Mouse (Mus musculus) layer of hippocampus, adult 18-20 months (tissue): Measurements from ENCODE around the gene Anks1. TPM values are rescaled to one million over a fixed set of nuclear protein-coding genes. Genes with fewer than 3 reads are reported as not detected.
"Not testable (repeated sequence)": the region's sequence is repeated elsewhere in the genome, so short reads cannot be mapped to it uniquely, and the experiment has no call there.

Source experiments
- DNase-seq, 2 experiments: peaks; one replicate each; pipeline ENCODE4 v3.0.0; 2022; ENCODE audit warnings: low spot score in 2 of 2
- total RNA-seq, 2 experiments: library from RNA; stranded (reverse); gene quantifications; 2 replicates each; pipeline ENCODE4 v1.2.3; 2021

The Anks1 gene
- total RNA-seq, 2 experiments from 2014 or later = 37.2 to 41.4 TPM

DNA sequence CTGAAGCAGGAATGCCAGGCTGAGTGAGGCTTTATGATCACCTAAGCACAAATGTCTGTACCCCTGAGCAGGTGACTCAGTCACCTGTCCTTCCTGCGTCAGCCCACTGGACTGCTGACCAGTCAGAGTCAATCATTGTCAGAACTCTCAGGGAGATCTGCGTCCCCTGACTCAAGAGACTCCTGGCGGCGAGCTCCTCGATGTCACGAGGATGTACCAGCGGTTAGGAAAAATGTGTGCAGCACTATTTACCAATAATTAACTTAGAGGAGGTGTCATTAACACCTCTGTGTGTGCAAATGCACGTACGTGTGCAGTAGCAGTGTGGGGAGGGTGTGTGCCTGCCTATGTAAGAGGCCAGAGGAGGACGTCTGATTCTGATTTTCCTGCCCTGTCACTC is 56.2 kb downstream of the Anks1 start:
- no peak for DNase-seq

DNA sequence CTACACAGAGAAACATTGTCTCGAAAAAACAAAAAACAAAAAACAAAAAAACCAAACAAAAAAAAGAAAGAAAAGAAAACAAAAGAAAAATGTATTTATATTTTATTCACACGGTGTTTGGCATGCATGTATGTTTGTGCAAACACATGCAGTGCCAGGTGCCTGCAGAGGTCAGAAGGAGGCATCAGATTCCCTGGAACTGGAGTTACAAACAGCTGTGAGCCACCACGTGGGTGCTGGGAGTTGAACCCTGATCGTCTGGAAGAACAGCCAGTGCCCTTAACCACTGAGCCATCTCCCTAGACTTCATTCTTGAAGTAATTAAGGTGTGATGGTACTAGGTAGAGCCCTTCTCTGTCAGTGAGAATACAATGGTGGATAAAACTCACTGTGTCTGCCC is 57.0 kb downstream of the Anks1 start:
- DNase-seq = no peak

DNA sequence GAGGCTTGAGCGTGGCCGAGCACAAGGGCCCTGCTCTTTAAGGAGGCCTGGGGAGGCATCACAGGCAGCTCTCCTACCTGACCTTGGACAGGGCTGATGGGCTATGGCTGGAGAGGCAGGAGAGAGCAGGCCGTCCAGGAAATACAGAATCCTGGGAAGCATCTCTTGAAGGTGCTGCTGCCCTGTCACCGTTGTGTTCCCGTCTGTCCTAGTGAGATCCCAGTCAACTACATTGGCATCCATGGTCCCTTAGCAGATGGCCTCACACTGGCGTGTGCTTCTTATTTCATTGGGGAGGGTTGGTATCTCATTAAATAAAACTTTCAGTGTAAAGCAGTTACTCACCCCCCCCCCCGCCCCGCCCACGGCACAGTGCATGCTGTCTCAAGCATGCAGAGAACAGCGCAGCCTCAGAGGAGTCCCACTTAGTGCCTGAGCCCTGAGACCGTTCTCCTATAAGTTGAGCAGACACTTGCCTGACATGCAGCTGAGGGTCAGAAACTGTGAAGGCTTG is 57.5 kb downstream of the Anks1 start:
- DNase-seq = peak in 1 of 2 experiments; percentile 41

DNA sequence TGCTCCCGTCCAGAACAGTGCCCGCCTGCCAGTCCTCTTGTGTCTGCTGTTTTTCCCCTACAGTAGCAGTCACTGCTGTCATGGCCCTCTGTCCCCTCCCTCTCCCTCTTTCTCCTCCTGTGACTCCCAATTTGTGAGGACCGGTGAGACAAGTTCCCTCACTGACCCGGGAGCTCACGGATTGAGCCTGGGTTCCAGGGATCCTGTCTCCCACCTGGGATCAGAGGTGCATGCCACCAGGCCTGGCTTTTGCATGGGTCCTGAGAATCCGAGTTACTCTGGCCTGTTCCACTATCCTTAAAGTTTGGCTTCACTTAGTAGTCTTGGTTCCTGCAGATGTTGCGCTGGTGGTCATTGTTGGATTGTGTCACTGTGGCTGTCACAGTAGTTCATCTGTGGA is 58.4 kb downstream of the Anks1 start:
- no peak for DNase-seq

DNA sequence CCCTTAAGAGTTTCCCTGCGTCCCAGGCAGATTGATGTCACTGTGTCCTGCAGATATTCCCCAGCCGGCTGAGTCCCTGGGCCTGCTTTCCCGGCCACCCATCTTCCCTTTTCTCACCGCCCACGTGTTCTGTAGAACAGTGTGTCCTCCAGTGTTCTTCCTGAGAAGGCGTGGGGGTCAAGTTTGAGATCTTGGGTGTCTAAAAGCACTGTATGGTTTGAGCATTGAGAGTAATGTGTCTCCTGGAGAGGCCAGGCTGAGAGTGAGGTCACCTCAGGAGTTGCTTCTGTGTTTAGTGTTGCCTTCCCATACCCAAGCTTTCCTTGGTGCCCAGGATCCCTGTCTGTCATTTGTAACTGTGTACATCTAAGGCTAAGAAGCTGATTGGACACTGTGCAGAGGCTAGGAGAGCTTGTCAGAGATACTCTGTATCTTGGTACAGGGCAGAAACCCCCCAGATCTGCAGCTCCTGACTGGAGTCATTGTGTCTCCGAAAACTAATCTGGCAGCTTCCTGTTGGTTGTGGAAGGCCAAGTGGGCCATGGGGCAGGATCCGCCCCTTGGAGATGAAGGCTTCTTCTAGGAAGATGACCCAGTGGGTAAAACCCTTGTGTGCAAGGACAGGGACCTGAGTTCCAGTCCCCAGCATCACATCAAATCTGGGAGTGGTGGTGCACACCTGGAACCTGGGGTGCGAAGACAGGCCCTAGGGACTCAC is 59.1 kb downstream of the Anks1 start:
- no peak for DNase-seq

DNA sequence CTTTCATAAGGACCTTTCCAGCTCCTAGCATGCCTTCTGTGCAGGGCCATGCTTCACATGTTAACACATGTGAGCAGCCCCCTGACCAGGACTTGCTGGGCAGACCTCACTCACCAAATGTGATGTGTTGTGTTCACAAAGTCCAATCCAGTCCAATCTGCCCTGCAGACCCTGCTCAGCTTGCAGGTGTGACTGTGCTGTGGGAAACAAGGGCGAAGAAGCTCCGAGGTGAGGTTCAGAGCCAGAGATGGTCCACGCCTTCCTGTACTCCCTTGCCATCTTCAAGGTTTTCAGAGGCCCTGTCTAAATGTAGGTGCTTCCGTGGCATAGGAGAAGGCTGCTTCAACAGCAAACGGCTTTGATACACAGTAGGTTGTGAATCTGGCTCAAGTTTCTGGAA is 59.8 kb downstream of the Anks1 start:
- no peak for DNase-seq

DNA sequence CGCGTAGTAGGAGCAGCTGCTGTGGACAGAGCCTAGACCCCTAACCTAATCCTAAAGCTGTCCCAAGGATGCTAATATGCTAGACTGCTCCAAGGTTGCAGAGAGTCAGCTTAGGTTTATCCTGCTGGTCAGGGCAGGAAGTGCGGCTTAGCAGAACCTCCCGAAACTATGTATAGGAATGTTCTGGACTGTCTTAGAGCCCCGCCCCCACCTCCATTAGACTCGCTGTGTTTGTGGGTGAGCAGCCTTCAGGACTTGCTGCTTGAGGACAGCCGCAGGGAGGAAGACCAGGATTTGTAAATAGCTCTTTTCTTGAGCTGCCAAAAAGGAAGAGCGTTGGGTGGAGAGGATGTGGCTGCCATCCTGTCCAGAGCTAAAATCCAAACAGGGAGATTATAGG is 60.3 kb downstream of the Anks1 start:
- no peak for DNase-seq

DNA sequence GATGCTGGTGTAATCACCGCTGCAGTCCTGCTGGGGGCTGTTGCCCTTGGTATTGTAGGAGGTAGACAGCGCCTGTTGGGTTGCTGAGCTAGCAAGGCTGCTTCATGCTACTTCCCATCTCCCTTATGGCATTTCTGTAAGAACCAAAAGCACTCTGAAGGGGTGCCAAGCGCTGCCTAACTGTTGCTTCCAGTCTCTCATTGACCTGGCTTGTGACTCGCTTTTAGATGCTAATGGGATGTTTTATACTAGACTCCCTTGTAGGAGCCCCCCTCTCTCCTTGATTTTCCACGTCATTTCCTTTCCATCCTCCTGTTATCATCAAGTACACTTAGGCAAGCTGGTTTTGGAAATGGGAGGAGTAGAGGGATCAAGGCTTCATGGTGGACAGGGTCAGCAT is 60.8 kb downstream of the Anks1 start:
- DNase-seq = no peak

DNA sequence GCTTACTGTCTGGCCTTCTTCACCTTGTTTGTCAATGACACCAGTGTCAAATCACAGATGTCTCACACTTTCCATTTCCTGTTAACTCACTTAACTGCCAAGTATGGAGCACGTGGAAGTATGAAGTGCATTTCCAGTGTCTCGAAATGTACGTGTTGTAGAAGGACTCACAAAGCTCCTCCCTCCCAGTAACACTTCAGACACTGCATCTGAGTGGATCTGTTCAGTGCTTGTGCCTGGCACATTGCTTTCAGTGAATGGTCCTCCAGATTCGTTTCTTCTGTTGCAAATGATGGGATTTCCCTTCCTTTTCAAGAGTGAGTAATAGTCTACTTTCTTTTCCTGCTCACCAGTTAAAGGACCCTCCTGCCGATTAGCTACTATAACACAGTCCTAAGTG is 61.2 kb downstream of the Anks1 start:
- DNase-seq = no peak

DNA sequence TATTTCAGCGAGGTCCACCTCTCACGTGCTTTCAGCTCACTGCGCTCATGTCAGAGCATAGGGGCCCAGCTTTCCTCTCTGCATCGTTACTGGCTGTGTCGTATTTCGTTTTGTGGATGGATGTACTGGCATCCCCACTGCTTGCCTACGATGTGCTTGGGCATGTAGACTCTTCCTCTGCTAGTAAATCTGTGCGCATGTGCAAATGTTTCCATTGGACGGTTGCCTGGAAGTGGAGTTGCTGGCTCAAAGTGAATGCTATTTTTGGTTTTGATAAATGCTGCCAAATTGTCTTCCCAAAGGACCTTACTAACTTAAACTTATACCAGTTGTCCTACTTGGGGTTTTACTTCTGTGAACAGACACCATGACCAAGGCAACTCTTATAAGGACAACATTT is 62.4 kb downstream of the Anks1 start:
- peak; percentile 54 to 85 for DNase-seq

DNA sequence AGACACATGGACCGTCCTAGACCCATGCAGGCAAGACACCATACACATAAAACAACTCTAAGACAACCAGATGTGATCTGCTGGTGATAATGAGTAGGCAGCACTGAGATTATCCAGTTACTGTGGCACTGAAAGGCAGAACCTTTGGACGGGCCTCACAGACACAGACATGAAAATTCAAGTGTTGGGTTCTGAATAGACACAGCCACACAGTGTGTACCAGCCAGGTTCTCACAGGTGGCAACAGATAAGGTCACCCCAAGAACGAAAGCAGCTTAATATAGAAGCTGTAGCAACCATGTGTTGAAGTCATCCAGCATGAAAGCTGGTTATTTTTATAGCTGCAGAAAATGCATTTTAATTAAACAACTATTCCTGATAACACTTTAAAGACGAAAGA is 64.2 kb downstream of the Anks1 start:
- DNase-seq = no peak

DNA sequence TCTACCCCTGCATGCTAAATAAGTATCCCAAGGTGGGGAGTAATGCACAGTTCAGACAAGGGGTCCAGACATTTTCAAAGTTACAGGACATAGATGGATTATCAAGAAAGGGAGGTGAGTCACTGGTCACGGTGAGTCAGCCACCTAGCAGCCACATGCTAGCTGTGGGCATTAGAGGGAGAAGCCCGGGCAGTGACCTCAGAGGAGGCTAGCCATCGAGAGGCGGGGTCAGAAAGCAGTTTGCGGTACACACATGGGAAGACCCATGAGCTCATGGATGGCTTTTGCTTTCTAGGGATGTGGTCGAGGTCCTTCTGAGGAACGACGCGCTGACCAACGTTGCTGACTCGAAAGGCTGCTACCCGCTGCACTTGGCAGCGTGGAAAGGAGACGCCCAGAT is 67.2 kb downstream of the Anks1 start:
- DNase-seq = no peak

DNA sequence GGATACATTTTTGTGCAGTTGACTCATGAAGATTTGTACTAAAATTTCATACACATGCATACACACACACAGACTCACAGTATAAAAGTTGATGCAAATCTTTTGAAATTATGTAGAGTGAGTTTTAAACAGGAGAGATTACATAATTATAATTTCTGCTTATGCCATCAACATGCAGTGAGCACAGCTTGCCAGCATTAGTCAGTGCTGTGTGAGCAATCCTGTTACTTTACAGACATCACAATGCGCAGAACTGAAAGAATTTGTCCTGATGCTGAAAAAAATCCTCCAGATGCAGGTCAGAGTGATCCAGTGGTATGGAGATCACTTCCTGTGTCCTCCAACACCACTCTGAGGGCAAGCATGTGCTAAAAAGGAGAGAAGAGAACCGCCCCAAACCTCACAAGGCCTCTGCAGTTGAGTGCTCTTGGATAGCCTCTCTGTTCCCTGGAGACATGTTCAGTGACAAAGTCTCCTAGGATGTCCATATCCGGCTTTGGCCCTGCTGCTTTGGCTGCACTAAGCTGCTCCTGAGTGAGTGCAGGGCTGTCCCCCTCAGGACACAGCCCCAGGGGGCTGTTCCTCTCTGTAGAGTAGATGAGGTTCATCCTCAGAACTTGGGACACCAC is 68.0 kb downstream of the Anks1 start:
- DNase-seq = peak in 1 of 2 experiments; percentile 65

DNA sequence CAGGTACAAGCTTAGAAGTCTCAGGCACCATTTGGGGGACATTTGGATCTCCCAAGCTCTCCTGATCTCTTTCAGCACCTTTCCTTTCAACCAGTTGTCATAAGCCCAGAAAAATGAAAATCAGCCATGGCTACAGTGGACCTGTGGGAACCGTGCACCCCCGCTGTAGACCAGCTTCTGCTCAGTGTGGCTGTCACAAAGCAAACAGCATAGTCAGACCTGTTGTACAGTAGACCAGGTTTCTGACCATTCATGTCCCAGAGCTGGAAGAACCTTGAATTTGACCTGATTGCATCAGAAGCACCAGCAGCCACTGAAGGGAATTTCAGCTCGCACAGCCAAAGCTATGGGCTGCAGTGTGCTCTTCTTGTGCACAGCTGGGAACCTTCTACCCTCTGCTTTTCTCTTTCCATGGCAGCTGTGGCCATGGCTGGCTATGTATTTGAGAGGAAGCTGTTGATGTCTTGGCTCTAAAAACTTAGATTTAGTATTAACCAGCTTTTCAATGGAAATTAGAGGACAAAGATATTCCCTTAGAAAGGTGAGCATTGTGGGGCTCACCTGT is 71.4 kb downstream of the Anks1 start:
- DNase-seq = no peak

DNA sequence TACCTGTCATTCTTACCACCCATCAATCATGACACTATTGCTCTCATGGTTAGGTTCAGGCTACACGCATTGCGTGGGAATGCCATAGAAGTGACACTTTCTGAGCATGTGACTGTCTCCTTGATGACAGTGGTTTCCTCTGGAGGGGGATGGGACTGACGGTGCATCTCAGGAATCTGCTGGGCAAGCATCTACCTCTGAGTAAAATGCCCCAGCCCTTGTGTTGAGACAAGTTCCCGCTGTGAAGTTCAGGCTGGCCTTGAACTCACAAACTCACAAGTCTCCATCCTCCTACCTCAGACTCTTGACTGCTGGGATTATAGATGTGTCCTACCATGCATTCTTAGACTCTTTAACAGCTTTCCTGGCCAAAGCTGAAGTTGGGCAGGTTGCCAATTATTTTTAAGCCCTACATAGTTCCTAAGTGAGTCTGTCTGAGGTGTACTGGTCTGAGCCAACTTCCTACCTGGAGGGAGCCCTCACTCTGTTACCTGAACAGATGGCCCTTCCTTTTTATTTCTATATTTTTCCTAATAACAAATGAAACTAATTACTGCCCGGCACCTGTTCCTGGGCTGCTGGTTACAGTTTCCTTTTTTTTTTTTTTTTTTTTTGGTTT is 72.5 kb downstream of the Anks1 start:
- no peak for DNase-seq

DNA sequence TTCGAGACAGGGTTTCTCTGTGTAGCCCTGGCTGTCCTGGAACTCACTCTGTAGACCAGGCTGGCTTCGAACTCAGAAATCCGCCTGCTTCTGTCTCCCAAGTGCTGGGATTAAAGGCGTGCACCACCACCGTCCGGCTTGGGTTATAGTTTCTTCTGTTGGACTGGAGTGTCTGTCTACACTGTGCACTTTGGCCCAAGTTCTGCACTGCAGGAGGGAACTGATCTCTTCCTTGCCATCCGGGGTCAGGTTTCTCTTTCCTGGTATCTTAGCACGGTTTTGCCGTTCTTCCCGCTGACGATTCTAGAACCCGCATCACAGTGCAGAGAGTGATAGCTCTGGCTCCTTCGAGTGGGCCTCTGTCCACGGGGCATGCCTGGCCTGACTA is 73.0 kb downstream of the Anks1 start:
- not testable (repeated sequence) for DNase-seq

DNA sequence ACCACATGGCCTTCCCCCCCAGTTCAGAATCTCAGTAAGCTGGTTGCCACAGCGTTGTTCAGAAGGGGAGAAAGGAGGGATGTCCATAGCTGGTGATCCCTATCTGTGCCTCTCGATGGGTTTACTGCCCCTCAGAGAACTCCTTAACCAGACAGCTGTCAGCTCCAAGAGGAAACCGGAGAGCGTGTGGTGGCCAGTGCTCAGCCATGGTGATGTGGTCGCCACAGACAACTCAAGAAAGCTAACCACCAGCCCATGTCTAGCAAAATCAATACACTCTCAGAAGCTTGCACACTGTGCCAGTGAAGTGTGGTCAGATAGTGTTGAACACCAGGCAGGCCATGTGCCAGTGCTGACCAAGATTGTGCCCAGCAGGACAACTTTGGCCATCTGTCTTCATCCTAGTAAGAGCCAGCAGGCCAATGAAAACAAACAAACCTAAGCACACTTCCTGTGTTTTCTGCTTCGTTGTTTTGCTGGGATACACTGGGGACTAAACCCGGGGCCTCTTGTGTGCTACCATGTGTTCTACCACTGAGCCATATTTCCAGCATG is 73.7 kb downstream of the Anks1 start:
- DNase-seq = no peak

DNA sequence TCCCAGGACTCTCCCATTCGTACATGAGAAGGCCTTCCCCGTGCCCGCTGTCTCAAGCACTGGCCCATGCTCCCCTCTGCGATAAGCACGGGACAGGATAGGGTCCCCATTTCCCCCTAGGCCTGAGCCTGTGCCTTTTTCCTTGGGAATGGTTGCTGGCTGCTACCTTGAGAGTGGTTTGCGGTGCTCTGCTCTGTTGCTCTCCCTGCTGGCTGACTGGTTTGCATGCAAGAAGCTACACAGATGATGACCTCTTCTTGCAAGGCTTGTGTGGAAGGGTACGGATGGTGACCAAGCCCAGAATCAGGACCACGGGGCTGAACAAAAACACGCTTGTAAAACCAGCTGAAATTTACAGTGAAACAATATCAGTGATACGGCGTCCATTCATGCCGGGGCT is 75.3 kb downstream of the Anks1 start:
- no peak for DNase-seq

DNA sequence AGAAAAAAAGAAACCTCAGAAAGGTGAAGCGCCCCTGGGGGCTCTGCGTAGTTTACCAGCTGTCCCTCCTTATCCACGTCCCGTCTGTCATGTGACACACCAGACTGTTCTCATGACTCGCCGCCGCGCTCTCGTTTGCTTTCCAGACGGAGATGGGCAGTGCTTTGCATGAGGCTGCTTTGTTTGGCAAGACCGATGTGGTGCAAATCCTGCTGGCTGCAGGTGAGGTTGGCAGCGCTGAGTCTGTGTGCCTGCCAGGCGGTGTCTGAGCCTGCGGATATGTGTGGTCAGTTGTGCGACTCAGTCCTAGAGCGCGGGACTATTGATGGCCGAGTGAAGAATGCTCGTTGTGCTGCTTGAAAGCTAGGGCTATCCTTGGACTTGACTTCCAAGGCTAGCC is 77.0 kb downstream of the Anks1 start:
- DNase-seq = no peak

DNA sequence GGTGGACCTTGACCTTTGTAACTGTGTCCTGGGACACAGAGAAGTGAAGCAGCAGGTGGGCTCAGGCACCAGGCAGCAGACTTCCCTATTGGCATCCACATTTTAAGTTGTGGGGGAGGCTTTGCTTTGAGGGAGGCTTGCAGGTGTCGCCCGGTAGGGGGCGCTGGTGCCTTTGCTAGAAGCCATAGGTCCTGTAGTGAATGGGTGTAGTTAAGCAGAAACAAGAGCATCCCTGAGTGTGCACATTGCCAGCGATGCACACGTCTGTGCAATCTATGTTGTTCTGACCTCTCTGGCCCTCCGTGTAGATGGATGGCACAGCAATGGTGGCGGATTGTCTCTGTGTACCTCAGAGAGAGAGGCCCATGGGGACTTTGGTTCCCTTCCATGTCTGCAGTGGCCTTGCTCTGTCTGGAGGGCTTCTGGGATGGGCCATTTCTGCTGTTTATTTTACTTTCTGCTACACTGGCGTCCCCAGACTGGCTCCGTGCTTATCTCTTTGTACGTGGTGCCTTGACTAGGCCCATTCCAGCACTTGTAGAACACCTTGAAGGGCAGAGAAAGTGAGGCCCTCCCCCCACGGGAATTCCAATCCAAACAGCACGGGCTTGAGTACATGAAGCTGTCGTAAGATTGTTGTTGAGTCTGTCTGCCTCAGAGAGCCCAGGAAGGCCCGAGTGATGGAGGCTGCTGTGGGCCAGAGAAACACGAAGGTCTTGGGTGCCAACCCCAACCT is 80.9 kb downstream of the Anks1 start:
- DNase-seq = peak; percentile 74 to 89
